Mouse (Mus musculus) lung, postnatal 0 days (tissue): ENCODE measurements at regions not wholly inside any gene's neighbourhood (a gene's known extent, or its start where the extent isn't known, plus 50 kb on each side); places are given as distances from the start of the nearest gene placed in this dataset.

Experiments
- CTCF ChIP-seq: IDR thresholded peaks from 2 replicates; pipeline ENCODE4 v1.5.1; 2016; ENCODE audit warnings: antibody characterized with exemption, mild to moderate bottlenecking
- EP300 ChIP-seq: IDR thresholded peaks from 2 replicates; pipeline ENCODE4 v1.6.1; 2016; ENCODE audit warnings: antibody characterized with exemption, mild to moderate bottlenecking, control low read depth

GRCm38 (mm10) chr2:168820648-168821047 lies 52.9 kb upstream of the Sall4 start:
- no peak for TF ChIP-seq EP300
- no peak for TF ChIP-seq CTCF
